Mouse (Mus musculus) forebrain, embryonic 12.5 days (tissue): ENCODE results near the gene 3830406C13Rik. TPM values are rescaled to one million over a fixed set of nuclear protein-coding genes. Genes with fewer than 3 reads are reported as not detected.
"Not testable (repeated sequence)": the region's sequence is repeated elsewhere in the genome, so short reads cannot be mapped to it uniquely, and the experiment has no call there.

Experiments
- ATAC-seq: fragments of 200-750 bp; cut with Nextera tagmentation; 2 replicates; pipeline ENCODE4 v1.8.0; 2017; ENCODE audit warnings: moderate TSS enrichment; ENCODE audit not compliant: low FRiP score
- H3K27ac ChIP-seq: fragments of 300-500 bp; sonication (generic); 2 replicates; pipeline ENCODE4 v1.5.1; 2016; ENCODE audit warnings: mild to moderate bottlenecking
- H3K27me3 ChIP-seq: fragments of 300-500 bp; sonication (generic); 2 replicates; pipeline ENCODE4 v1.6.1; 2016; ENCODE audit warnings: mild to moderate bottlenecking
- H3K36me3 ChIP-seq: fragments of 300-500 bp; sonication (generic); replicated peaks from 2 replicates; pipeline ENCODE4 v1.6.1; 2016; ENCODE audit warnings: mild to moderate bottlenecking
- H3K4me1 ChIP-seq: fragments of 300-500 bp; sonication (generic); 2 replicates; pipeline ENCODE4 v1.6.1; 2016
- H3K4me2 ChIP-seq: fragments of 300-500 bp; sonication (generic); 2 replicates; pipeline ENCODE4 v1.6.1; 2016; ENCODE audit warnings: mild to moderate bottlenecking, moderate library complexity
- H3K4me3 ChIP-seq: fragments of 300-500 bp; sonication (generic); replicated peaks from 2 replicates; pipeline ENCODE4 v1.5.1; 2016; ENCODE audit warnings: mild to moderate bottlenecking
- H3K9ac ChIP-seq: fragments of 300-500 bp; sonication (generic); 2 replicates; pipeline ENCODE4 v1.6.1; 2016; ENCODE audit warnings: mild to moderate bottlenecking
- H3K9me3 ChIP-seq: fragments of 300-500 bp; sonication (generic); 2 replicates; pipeline ENCODE4 v1.6.1; 2016
- WGBS: fragments of 180-500 bp; shearing (Covaris S2); methylation state at CpG from one replicate; pipeline ENCODE4 v1.1.7; 2016; 5-methylcytosine and 5-hydroxymethylcytosine counted together
- polyA plus RNA-seq: library from polyadenylated mRNA; unstranded; fragments of >200 nt; fragmentation: Nextera tagmentation; extraction: Ambion mirVana; gene quantifications from 2 replicates; pipeline ENCODE4 v1.2.1, GENCODE M21; 2016

The 3830406C13Rik gene
- 33.9 and 37.8 TPM in 2 replicates for polyA plus RNA-seq

- Histone ChIP-seq H3K36me3 (no peaks in the 10 kb centered on the region), H3K4me3 (peak within 1 kb of the TSS; percentile 80), H3K4me1 (no peaks in the 10 kb centered on the region), H3K9me3 (no peaks in the 10 kb centered on the region), H3K27ac (peak within 1 kb of the TSS; percentile 91), H3K4me2 (peak within 1 kb of the TSS; percentile 79), H3K27me3 (peaks cover 4% of the 10 kb centered on the region; the same call in 1 of the 2 replicates), H3K9ac (peak within 1 kb of the TSS; percentile 80)
- WGBS, result 2% methylated on average over 48 of the region's 48 CpGs
- ATAC-seq, result peak; percentile 99
These were observed at the start of gene 3830406C13Rik for GRCm38 (mm10) chr14:12284141-12284912. TSS of gene 3830406C13Rik (plus strand) at chr14:12284173.

- WGBS, result 78% methylated on average over 4 of the region's 4 CpGs
- ATAC-seq, result no peak
These were observed 40.2 kb upstream of the 3830406C13Rik start for GRCm38 (mm10) chr14:12243726-12244125.

GRCm38 (mm10) chr14:12276031-12276430, 7.9 kb upstream of the 3830406C13Rik start:
- 0 out of 2 replicates have a peak, but pooled peaks cover 7% of the 10 kb centered on the region for H3K27me3 ChIP-seq
- H3K9ac ChIP-seq, result no peak overlapping the region
- no peaks in the 10 kb centered on the region for H3K36me3 ChIP-seq
- H3K4me1 ChIP-seq, result no peaks in the 10 kb centered on the region
- no peak overlapping the region for H3K4me2 ChIP-seq
- no peak overlapping the region for H3K27ac ChIP-seq
- 67% methylated on average over 3 of the region's 3 CpGs for WGBS
- ATAC-seq, result no peak
- no peak overlapping the region for H3K4me3 ChIP-seq
- no peaks in the 10 kb centered on the region for H3K9me3 ChIP-seq

More at GRCm38 (mm10) chr14:12243726-12244125, 40.2 kb upstream of the 3830406C13Rik start:
- Histone ChIP-seq H3K4me2 (no peak overlapping the region), H3K4me1 (0 out of 2 replicates have a peak, but pooled peaks cover 2% of the 10 kb centered on the region), H3K9ac (no peak overlapping the region), H3K36me3 (no peaks in the 10 kb centered on the region), H3K4me3 (no peak overlapping the region), H3K9me3 (no peaks in the 10 kb centered on the region), H3K27ac (no peak overlapping the region), H3K27me3 (no peaks in the 10 kb centered on the region)

GRCm38 (mm10) chr14:12283641-12284040, 332 bp upstream of the 3830406C13Rik start, which contains the start of gene Gm49355:
TSS of gene Gm49355 (plus strand) at chr14:12283976.
- 83% methylated on average over 6 of the region's 6 CpGs for WGBS
- Histone ChIP-seq H3K4me3 (peak within 1 kb of the TSS; percentile 80), H3K27me3 (peaks cover 4% of the 10 kb centered on the region; the same call in 1 of the 2 replicates), H3K4me2 (peak within 1 kb of the TSS; percentile 79), H3K27ac (peak within 1 kb of the TSS; percentile 91), H3K9me3 (no peaks in the 10 kb centered on the region), H3K9ac (peak within 1 kb of the TSS; percentile 80), H3K36me3 (no peaks in the 10 kb centered on the region), H3K4me1 (no peaks in the 10 kb centered on the region)
- peak; percentile 30 for ATAC-seq

- H3K27ac ChIP-seq, H3K4me3 ChIP-seq, H3K9ac ChIP-seq, ATAC-seq, H3K27me3 ChIP-seq, H3K36me3 ChIP-seq, H3K4me2 ChIP-seq, H3K9me3 ChIP-seq, H3K4me1 ChIP-seq: not testable (repeated sequence)
These were observed 5.8 kb downstream of the 3830406C13Rik start for GRCm38 (mm10) chr14:12289747-12290146.

- H3K27me3 ChIP-seq, result no peaks in the 10 kb centered on the region
- H3K9ac ChIP-seq, result no peak overlapping the region
- H3K4me3 ChIP-seq, result no peak overlapping the region
- peaks cover 8% of the 10 kb centered on the region for H3K4me1 ChIP-seq
- no peak overlapping the region for H3K27ac ChIP-seq
- H3K4me2 ChIP-seq, result no peak overlapping the region
- peaks cover 4% of the 10 kb centered on the region for H3K36me3 ChIP-seq
- no peaks in the 10 kb centered on the region for H3K9me3 ChIP-seq
- ATAC-seq, result no peak
- 90% methylated on average over 7 of the region's 7 CpGs for WGBS
These were observed 12.4 kb downstream of the 3830406C13Rik start for GRCm38 (mm10) chr14:12296391-12296790.

- no peaks in the 10 kb centered on the region for H3K9me3 ChIP-seq
- no peaks in the 10 kb centered on the region for H3K27me3 ChIP-seq
- no peak; the same call in 1 of the 2 replicates for ATAC-seq
- H3K27ac ChIP-seq, result no peak overlapping the region
- H3K4me2 ChIP-seq, result no peak overlapping the region
- no peak overlapping the region for H3K9ac ChIP-seq
- H3K4me1 ChIP-seq, result peaks cover 8% of the 10 kb centered on the region
- H3K36me3 ChIP-seq, result peaks cover 4% of the 10 kb centered on the region
- H3K4me3 ChIP-seq, result no peak overlapping the region
These were observed 15.2 kb downstream of the 3830406C13Rik start for GRCm38 (mm10) chr14:12299171-12299570.

- Histone ChIP-seq H3K4me2 (no peak overlapping the region), H3K4me3 (no peak overlapping the region), H3K27me3 (no peaks in the 10 kb centered on the region), H3K36me3 (peaks cover 4% of the 10 kb centered on the region), H3K9me3 (no peaks in the 10 kb centered on the region), H3K27ac (no peak overlapping the region), H3K9ac (no peak overlapping the region), H3K4me1 (peaks cover 8% of the 10 kb centered on the region)
- ATAC-seq, result peak; percentile 75
- WGBS, result 19% methylated on average over 6 of the region's 6 CpGs
These were observed 15.7 kb downstream of the 3830406C13Rik start for GRCm38 (mm10) chr14:12299654-12300053.

GRCm38 (mm10) chr14:12300275-12300674, 16.3 kb downstream of the 3830406C13Rik start:
- ATAC-seq, result peak; percentile 19; the same call in 1 of the 2 replicates
- Histone ChIP-seq H3K9ac (no peak overlapping the region), H3K4me3 (no peak overlapping the region), H3K27me3 (no peaks in the 10 kb centered on the region), H3K36me3 (peaks cover 4% of the 10 kb centered on the region), H3K4me1 (peaks cover 8% of the 10 kb centered on the region), H3K27ac (0 out of 2 replicates have a peak overlapping the region, but pooled peaks have one; percentile 31), H3K9me3 (no peaks in the 10 kb centered on the region), H3K4me2 (no peak overlapping the region)
- WGBS, result 70% methylated on average over 4 of the region's 4 CpGs

GRCm38 (mm10) chr14:12300677-12301076, 16.7 kb downstream of the 3830406C13Rik start:
- no peak overlapping the region for H3K27ac ChIP-seq
- no peaks in the 10 kb centered on the region for H3K27me3 ChIP-seq
- no peak overlapping the region for H3K4me3 ChIP-seq
- no peak overlapping the region for H3K9ac ChIP-seq
- H3K4me1 ChIP-seq, result peaks cover 8% of the 10 kb centered on the region
- ATAC-seq, result peak; percentile 25; the same call in 1 of the 2 replicates
- H3K36me3 ChIP-seq, result peaks cover 4% of the 10 kb centered on the region
- no peak overlapping the region for H3K4me2 ChIP-seq
- WGBS, result 62% methylated on average over 3 of the region's 3 CpGs
- no peaks in the 10 kb centered on the region for H3K9me3 ChIP-seq

- Histone ChIP-seq H3K4me2 (no peak overlapping the region), H3K4me1 (peaks cover 8% of the 10 kb centered on the region), H3K27me3 (no peaks in the 10 kb centered on the region), H3K4me3 (no peak overlapping the region), H3K36me3 (peaks cover 2% of the 10 kb centered on the region; the same call in 1 of the 2 replicates), H3K27ac (no peak overlapping the region), H3K9me3 (no peaks in the 10 kb centered on the region), H3K9ac (no peak overlapping the region)
- ATAC-seq, result no peak
- 52% methylated on average over 2 of the region's 2 CpGs for WGBS
These were observed 19.1 kb downstream of the 3830406C13Rik start for GRCm38 (mm10) chr14:12303106-12303505.

GRCm38 (mm10) chr14:12333622-12334021, 49.6 kb downstream of the 3830406C13Rik start:
- H3K27me3 ChIP-seq, result peaks cover 83% of the 10 kb centered on the region

More at GRCm38 (mm10) chr14:12333622-12334021, 49.6 kb downstream of the 3830406C13Rik start:
- 89% methylated on average over 7 of the region's 7 CpGs for WGBS
- Histone ChIP-seq H3K9ac (no peak overlapping the region), H3K4me2 (no peak overlapping the region), H3K36me3 (no peaks in the 10 kb centered on the region), H3K4me3 (no peak overlapping the region), H3K9me3 (no peaks in the 10 kb centered on the region), H3K4me1 (peaks cover 12% of the 10 kb centered on the region), H3K27ac (no peak overlapping the region)
- no peak for ATAC-seq
